Mouse (Mus musculus): ENCODE data around the gene Gp5. TPM values are rescaled to one million over a fixed set of nuclear protein-coding genes. Genes with fewer than 3 reads are reported as not detected.

Gene Gp5
- polyA plus RNA-seq, 1 experiment from 2014 or later: 3.5 TPM

GRCm38 (mm10) chr16:30283743-30284337 lies 26.7 kb downstream of the Gp5 start:
- TF ChIP-seq EP300 (IDR thresholded peaks at IDR 0.05) (no peak), CTCF (IDR thresholded peaks at IDR 0.05) (peak; percentile 82)
- Histone ChIP-seq H3K36me3 (ENCODE audit: insufficient read depth, low read length) (no peaks in the 10 kb centered on the region), H3K27me3 (replicated peaks; ENCODE audit: insufficient read depth, low read length) (peaks cover 21% of the 10 kb centered on the region; the same call in 1 of the 2 replicates), H3K4me2 (replicated peaks; ENCODE audit: low read depth, low read length) (no peak overlapping the region), H3K4me1 (ENCODE audit: insufficient read depth, low read depth, low read length) (peaks cover 4% of the 10 kb centered on the region), H3K9me3 (ENCODE audit: low read length) (no peaks in the 10 kb centered on the region), H3K4me3 (ENCODE audit: low read depth, low read length) (no peak overlapping the region), H3K27ac (ENCODE audit: low read length) (no peak overlapping the region), H3K9ac (replicated peaks; ENCODE audit: low read depth) (no peak overlapping the region)
- 3% methylated on average over 15 of the region's 15 CpGs for WGBS
- ATAC-seq (peak; percentile 44; the same call in 1 of the 2 replicates), DNase-seq (ENCODE audit: low spot score) (peak; percentile 61)

DNA sequence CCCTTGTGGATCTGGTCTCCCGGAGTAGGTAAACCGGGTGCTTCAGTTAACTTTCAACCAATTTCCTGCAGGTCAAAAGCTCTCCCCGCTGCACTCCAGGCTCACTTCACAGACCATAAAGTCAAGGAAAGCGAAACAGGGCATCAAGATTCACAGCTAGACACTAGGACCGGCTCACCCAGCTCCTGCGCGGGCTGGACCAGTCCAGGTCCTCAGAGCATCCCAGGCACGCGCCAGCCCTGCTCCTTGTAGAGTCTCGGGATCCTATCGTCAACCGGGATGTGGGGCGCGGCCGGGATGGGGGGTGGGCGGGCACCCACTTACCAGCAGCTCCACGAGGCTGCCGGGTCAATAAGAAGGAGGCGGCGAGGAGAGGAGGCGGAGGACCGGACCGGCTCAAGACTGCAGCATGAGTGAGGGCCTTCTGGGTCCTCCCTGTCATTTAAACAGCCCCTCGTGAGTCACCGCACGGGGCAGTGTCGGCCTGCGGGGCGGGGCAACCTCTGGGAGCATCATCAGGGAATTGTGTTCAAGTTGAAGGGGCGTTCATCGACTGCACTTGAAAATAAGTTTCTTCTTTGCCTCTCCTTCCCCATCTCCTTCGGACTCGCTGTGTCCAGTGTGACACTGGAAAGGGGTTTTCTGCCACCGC lies 27.6 kb downstream of the Gp5 start, which contains the start of gene Lrrc15:
Gene Lrrc15, minus strand, starts transcription at position 413 of the 652 bp plus-strand sequence.
- Histone ChIP-seq H3K9ac (replicated peaks; ENCODE audit: low read depth) (no peak within 1 kb of the TSS), H3K4me1 (ENCODE audit: insufficient read depth, low read depth, low read length) (peaks cover 4% of the 10 kb centered on the region), H3K4me3 (ENCODE audit: low read depth, low read length) (peak within 1 kb of the TSS; percentile 16; the same call in 1 of the 2 replicates), H3K27ac (ENCODE audit: low read length) (no peak within 1 kb of the TSS), H3K27me3 (replicated peaks; ENCODE audit: insufficient read depth, low read length) (peaks cover 21% of the 10 kb centered on the region; the same call in 1 of the 2 replicates), H3K9me3 (ENCODE audit: low read length) (no peaks in the 10 kb centered on the region), H3K36me3 (ENCODE audit: insufficient read depth, low read length) (no peaks in the 10 kb centered on the region), H3K4me2 (replicated peaks; ENCODE audit: low read depth, low read length) (peak within 1 kb of the TSS; percentile 30)
- WGBS: 8% methylated on average over 32 of the region's 34 CpGs
- TF ChIP-seq EP300 (IDR thresholded peaks at IDR 0.05) (no peak), CTCF (IDR thresholded peaks at IDR 0.05) (peak; percentile 48)
- ATAC-seq (peak; percentile 47), DNase-seq (ENCODE audit: low spot score) (peak; percentile 32)

- Histone ChIP-seq H3K27ac (ENCODE audit: low read length) (no peak overlapping the region), H3K9ac (replicated peaks; ENCODE audit: low read depth) (no peak overlapping the region), H3K36me3 (ENCODE audit: insufficient read depth, low read length) (no peaks in the 10 kb centered on the region), H3K4me3 (ENCODE audit: low read depth, low read length) (no peak overlapping the region), H3K4me1 (ENCODE audit: insufficient read depth, low read depth, low read length) (peaks cover 4% of the 10 kb centered on the region), H3K27me3 (replicated peaks; ENCODE audit: insufficient read depth, low read length) (peaks cover 21% of the 10 kb centered on the region; the same call in 1 of the 2 replicates), H3K9me3 (ENCODE audit: low read length) (no peaks in the 10 kb centered on the region), H3K4me2 (replicated peaks; ENCODE audit: low read depth, low read length) (no peak overlapping the region)
- ATAC-seq (peak; percentile 47; the same call in 1 of the 2 replicates), DNase-seq (ENCODE audit: low spot score) (peak; percentile 15)
- TF ChIP-seq EP300 (IDR thresholded peaks at IDR 0.05) (no peak), CTCF (IDR thresholded peaks at IDR 0.05) (no peak)
- WGBS: 22% methylated on average over 4 of the region's 4 CpGs
Measured at GRCm38 (mm10) chr16:30280676-30281297, 29.8 kb downstream of the Gp5 start.

GRCm38 (mm10) chr16:30278406-30278805 lies 32.2 kb downstream of the Gp5 start:
- no peak for TF ChIP-seq CTCF (IDR thresholded peaks at IDR 0.05)
- no peak for TF ChIP-seq EP300 (IDR thresholded peaks at IDR 0.05)
- ATAC-seq (no peak), DNase-seq (ENCODE audit: low spot score) (no peak)
- no peak overlapping the region for H3K4me3 ChIP-seq (ENCODE audit: low read depth, low read length)
- H3K27me3 ChIP-seq (replicated peaks; ENCODE audit: insufficient read depth, low read length): 0 out of 2 replicates have a peak, but pooled peaks cover 12% of the 10 kb centered on the region
- peaks cover 4% of the 10 kb centered on the region for H3K4me1 ChIP-seq (ENCODE audit: insufficient read depth, low read depth, low read length)
- no peak overlapping the region for H3K9ac ChIP-seq (replicated peaks; ENCODE audit: low read depth)
- no peak overlapping the region for H3K4me2 ChIP-seq (replicated peaks; ENCODE audit: low read depth, low read length)
- no peaks in the 10 kb centered on the region for H3K9me3 ChIP-seq (ENCODE audit: low read length)
- no peak overlapping the region for H3K27ac ChIP-seq (ENCODE audit: low read length)
- no peaks in the 10 kb centered on the region for H3K36me3 ChIP-seq (ENCODE audit: insufficient read depth, low read length)
- WGBS: 76% methylated on average over 11 of the region's 11 CpGs

- Histone ChIP-seq H3K9ac (replicated peaks; ENCODE audit: low read depth) (no peak overlapping the region), H3K36me3 (ENCODE audit: insufficient read depth, low read length) (no peaks in the 10 kb centered on the region), H3K27ac (ENCODE audit: low read length) (no peak overlapping the region), H3K4me3 (ENCODE audit: low read depth, low read length) (no peak overlapping the region), H3K27me3 (replicated peaks; ENCODE audit: insufficient read depth, low read length) (no peaks in the 10 kb centered on the region), H3K4me2 (replicated peaks; ENCODE audit: low read depth, low read length) (no peak overlapping the region), H3K9me3 (ENCODE audit: low read length) (no peaks in the 10 kb centered on the region), H3K4me1 (ENCODE audit: insufficient read depth, low read depth, low read length) (no peaks in the 10 kb centered on the region)
- DNase-seq (ENCODE audit: low spot score) (no peak), ATAC-seq (peak; percentile 53)
- TF ChIP-seq EP300 (IDR thresholded peaks at IDR 0.05) (no peak), CTCF (IDR thresholded peaks at IDR 0.05) (no peak)
- WGBS: 53% methylated on average over 15 of the region's 15 CpGs
Measured at GRCm38 (mm10) chr16:30275558-30276340, 34.8 kb downstream of the Gp5 start.

Measured in lung, postnatal 0 days (tissue).